Mouse (Mus musculus) heart, adult 2 months (tissue): ENCODE results near the gene Ugt1a5.

Experiments used
- CTCF ChIP-seq: fragments of 200-600 bp; IDR thresholded peaks from 2 replicates; pipeline ENCODE4 v1.8.1; 2022; ENCODE audit warnings: antibody characterized with exemption, mild to moderate bottlenecking, moderate library complexity
- POLR2A ChIP-seq: fragments of 200-500 bp; IDR thresholded peaks from 2 replicates; pipeline ENCODE4 v1.6.1; 2011; ENCODE audit warnings: mild to moderate bottlenecking, low read depth, low read length, control low read depth; ENCODE audit not compliant: insufficient read depth

- TF ChIP-seq CTCF, result no peak
- no peak for TF ChIP-seq POLR2A
Measured at GRCm38 (mm10) chr1:88240072-88240471, 74.3 kb downstream of the Ugt1a5 start.
